Mouse (Mus musculus) A20 (cell line): ENCODE measurements around the gene Vpreb2.
"Not testable (repeated sequence)": the region's sequence is repeated elsewhere in the genome, so short reads cannot be mapped to it uniquely, and the experiment has no call there.

Experiments
- DNase-seq: peaks from one replicate; pipeline ENCODE4 v3.0.0-alpha.2; 2011; ENCODE audit warnings: low read depth, low spot score

Gene Vpreb2

GRCm38 (mm10) chr16:17980128-17980527 is at the start of gene Vpreb2:
TSS of gene Vpreb2 (plus strand) at chr16:17980428.
- DNase-seq, result no peak

DNA sequence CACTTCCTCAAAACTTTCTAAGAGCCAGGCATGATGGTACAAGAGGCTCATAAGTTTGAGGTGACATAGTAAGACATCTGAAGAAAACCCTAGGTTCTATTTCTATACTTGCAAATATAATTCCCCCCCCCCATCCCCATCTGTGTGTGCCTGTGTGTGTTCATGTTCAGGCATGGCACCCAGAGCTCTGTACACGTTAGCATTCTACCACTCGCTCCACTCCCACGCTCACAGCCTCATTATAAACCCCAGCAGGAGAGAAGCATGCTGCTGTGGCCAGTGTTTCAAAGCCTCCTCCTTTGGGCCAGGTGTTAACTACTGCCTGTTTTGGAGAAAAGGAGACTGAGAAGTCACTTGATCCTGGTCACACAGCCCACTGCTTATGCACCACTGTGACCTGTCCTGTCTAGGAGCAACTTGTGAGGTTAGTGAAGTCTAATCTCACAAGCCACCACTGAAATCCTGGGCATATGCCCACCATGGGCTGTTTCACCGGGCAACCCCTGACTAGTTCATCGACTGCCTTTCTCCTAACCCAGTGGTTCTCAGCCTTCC is 48.2 kb upstream of the Vpreb2 start:
- DNase-seq, result no peak

GRCm38 (mm10) chr16:17933594-17934444 is 46.4 kb upstream of the Vpreb2 start:
- no peak for DNase-seq

- no peak for DNase-seq
Measured at GRCm38 (mm10) chr16:17934445-17934910, 45.8 kb upstream of the Vpreb2 start.

DNA sequence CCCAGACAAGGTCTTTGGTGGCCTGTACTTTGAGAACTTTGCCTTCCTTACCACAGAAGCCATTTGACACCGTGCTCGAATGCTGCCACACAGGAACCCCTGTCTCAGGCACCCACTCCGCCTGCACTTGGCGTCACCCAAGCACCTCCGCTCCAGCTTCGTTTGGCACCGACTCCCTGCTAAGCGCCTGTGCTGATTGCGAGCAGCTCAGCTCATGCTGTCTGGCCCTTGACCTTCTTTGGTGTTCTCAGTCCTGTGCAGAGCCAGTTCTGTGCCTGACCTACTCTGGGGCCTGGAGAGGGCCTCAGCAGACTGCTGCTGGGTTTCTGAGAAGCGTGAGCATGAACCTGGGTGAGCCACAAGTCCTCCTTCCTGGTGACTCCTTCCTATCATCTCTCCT is 43.5 kb upstream of the Vpreb2 start:
- no peak for DNase-seq

DNA sequence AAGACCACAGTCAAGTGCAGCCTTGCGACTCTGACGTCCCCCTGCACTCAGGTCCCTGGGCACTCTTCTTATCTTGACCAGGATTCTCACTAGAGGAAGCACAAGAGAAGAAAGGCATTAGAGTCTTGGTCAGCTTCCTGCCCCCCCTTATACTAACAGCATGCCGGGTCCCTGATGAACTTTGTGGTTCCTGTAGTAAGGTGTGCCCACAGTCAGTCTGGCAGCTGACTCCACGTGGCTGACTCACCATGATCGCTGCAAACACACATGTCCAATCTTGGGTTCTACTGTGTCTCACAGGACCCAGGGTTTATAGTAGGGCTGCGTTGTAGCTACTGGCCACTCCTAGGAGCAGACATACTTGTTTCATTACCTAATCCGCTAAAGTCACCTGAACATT is 42.0 kb upstream of the Vpreb2 start:
- DNase-seq, result no peak

DNA sequence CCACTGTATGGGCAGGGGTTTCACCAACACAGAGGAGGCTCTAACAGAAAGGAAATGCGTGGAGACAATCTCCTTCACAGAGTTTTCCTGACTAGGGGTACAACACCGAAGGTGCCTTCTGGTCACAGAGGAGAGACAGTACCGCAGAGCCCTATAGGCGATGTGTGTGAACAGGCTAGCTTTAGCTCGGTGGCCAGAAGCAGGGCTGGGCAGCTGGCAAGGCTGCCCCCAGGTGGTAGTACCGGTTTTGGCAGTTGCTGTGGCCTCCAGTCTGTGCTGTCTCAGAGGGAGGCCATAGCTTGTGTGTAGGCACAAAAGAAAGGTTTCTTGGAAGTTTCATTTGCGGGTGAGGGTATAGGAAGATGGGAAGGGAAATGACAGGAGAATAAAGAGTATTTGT is 41.4 kb upstream of the Vpreb2 start:
- DNase-seq, result peak; percentile 81

DNA sequence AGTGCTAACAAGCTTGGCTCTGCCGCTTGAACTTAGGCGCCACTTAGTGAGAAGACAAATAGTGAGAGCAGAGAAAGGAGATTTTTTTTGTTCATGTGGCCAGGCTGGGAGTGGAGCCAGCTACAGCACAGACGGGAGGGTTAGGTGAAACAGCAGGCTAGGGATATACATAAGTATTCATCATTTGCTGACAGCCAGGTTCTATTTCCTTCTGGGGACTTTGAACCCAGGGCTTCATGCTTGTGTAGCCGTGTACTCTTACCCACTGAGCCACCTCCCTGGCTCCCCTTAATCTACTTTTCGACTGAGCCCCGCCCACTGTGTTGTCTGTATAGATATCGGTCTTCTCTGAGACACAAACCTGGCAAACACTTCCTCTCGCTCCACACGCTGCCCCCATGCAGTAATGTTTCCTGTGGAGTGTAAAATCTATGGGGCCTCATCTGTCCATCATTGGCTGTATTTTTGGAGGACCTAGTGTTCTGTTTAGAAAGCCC is 40.9 kb upstream of the Vpreb2 start:
- DNase-seq, result no peak

DNA sequence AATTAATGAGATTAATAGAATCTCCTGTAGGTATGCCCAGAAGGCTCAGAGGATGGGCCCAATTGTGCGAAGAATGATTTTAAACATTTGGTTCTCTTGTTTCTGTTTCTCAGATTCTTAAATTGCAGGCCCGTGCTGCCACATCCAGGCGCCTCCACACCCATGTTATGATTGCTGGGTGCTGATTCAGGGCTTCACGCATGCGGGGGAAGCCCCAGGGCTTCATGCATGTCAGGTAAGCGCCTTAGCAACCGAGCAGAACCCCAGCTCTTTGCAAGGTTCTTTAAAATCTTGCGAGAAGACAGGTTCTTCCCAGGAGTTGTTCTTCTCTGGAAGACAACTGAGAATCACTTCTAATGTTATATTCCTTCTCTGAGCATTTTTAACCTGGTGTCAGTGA is 36.8 kb upstream of the Vpreb2 start:
- no peak for DNase-seq

- DNase-seq, result no peak
Measured at GRCm38 (mm10) chr16:17945081-17945831, 35.0 kb upstream of the Vpreb2 start.

GRCm38 (mm10) chr16:17949421-17949877 is 30.8 kb upstream of the Vpreb2 start:
- no peak for DNase-seq

GRCm38 (mm10) chr16:17950068-17950467 is 30.2 kb upstream of the Vpreb2 start:
- no peak for DNase-seq

- DNase-seq, result no peak
Measured at GRCm38 (mm10) chr16:17951618-17952017, 28.6 kb upstream of the Vpreb2 start.

GRCm38 (mm10) chr16:17956052-17956638 is 24.1 kb upstream of the Vpreb2 start:
- DNase-seq, result not testable (repeated sequence)

- no peak for DNase-seq
Measured at GRCm38 (mm10) chr16:17962091-17962490, 18.1 kb upstream of the Vpreb2 start.

GRCm38 (mm10) chr16:17971853-17972252 is 8.4 kb upstream of the Vpreb2 start:
- DNase-seq, result no peak

- not testable (repeated sequence) for DNase-seq
Measured at GRCm38 (mm10) chr16:17977840-17978239, 2.4 kb upstream of the Vpreb2 start.

DNA sequence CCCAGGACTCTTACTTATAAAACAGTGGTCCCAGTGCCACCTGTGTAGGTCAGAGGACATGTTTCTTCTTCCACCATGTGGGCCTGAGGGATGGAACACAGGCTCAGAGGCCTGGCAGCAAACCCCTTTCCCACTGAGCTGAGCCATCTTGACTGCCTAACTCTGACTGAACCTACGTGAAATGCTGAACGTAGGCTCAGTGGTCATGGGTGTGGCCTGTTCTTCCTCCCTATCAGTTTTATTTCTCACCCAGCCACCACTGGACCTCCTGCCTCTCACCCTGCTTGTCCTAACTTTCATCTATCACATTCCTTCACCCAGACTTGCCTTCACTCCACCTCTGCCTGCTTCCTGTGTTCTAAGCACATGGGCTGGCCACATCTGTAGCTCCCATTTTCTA is 3.0 kb downstream of the Vpreb2 start:
- DNase-seq, result no peak

GRCm38 (mm10) chr16:17984231-17984630 is 4.0 kb downstream of the Vpreb2 start:
- no peak for DNase-seq

DNA sequence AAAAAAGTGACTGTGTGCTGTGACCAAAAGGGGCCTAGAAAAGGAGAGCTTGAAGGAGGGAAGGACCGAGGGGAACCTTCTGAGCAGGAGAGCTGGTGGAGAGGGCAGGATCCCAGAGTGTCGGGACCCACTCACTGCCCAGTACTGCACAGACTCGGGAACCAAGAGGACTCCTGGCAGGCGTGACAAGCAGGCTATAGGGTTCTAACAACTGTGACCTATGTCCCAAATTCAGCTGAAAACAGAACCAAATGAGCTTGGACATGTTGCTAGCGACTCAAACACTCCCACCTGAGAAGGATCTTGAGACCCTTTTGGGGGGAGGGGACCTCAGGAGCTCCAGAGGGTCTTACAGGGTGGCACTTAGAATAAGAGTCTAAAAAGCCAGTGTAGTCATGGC is 4.8 kb downstream of the Vpreb2 start:
- DNase-seq, result no peak

DNA sequence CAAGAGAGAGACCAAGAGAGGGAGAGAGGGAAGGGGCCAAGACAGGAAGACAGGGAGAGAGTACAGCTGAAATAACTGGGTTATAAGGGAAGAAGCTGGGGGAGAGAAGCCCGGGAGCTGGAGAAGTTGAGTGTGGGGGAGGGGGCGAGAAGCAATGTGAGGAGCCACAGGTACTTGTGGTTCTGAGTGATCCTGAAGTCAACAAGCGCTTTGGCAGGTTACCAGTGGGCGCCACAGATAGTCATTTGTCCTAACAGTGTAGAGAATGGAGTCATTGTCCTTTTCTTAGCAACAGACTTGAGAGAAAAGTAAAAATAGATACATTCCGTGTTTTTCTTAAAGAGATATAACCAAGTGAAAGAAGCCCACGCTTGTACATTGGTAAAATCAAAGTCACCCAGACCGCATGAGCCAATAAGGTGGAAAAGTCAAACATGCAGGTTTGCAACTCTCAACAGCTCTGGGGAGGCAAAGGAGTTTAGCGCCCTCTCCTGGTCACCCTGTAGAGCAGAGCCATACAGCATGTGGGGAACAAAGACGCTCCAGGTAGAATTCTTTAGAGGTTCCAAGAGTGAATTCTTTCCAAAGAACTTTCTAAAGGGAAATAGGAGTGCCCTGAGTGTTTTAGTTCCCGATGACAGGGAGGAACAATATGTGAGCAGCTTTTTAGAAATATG is 6.4 kb downstream of the Vpreb2 start:
- DNase-seq, result peak; percentile 62
